Mouse (Mus musculus): Measurements from ENCODE around the gene Cggbp1. TPM values are rescaled to one million over a fixed set of nuclear protein-coding genes. Genes with fewer than 3 reads are reported as not detected.

Gene Cggbp1
- 53.3 TPM for polyA plus RNA-seq (2017; shearing (Covaris generic))

GRCm38 (mm10) chr16:64851563-64852362, at the start of gene Cggbp1, which contains the start of gene Zfp654:
Cggbp1 (plus strand) TSS chr16:64851996.
Zfp654 (minus strand) TSS chr16:64851652.

Other genes starting within 250 kb of the Cggbp1 start
- not detected for gene Csnka2ip, start 249.6 kb upstream of the Cggbp1 start, polyA plus RNA-seq (2017; shearing (Covaris generic))
- gene 4930453N24Rik, start 80.8 kb upstream of the Cggbp1 start, polyA plus RNA-seq (2017; shearing (Covaris generic)), result 48.3 TPM
- gene Zfp654, start 344 bp upstream of the Cggbp1 start, polyA plus RNA-seq (2017; shearing (Covaris generic)), result 13.2 TPM